Mouse (Mus musculus): ENCODE measurements at regions not wholly inside any gene's neighbourhood (a gene's known extent, or its start where the extent isn't known, plus 50 kb on each side); places are given as distances from the start of the nearest gene placed in this dataset.

DNA sequence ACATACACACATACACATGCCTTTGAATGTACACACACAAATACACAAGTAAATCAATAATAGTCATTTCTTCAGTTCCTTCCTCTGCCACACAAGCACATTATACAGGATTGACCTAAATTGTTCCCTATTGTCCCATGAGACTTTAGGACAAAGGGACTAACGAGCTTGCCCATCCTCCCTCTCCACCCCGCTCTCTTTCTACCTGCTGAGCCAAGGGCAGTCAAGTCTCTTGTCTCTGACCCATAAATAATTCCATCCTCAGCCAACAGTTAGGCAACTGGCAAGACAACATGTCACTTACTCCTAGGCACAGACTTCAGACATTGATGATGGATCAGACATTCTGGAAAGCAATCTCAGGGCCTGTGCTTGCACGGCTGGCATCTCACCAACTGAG is 56.3 kb upstream of the Kcnk2 start:
- DNase-seq = no peak

Data from layer of hippocampus, postnatal 36 days (tissue).